Mouse (Mus musculus): ENCODE results near the gene Hyal1. TPM values are rescaled to one million over a fixed set of nuclear protein-coding genes. Genes with fewer than 3 reads are reported as not detected.

Gene Hyal1
- polyA plus RNA-seq, 1 experiment from 2014 or later = 5.0 TPM

GRCm38 (mm10) chr9:107548820-107549219 lies 27.9 kb upstream of the Hyal1 start:
- Histone ChIP-seq H3K27me3 (ENCODE audit: insufficient read depth, low read length) (no peaks in the 10 kb centered on the region), H3K36me3 (ENCODE audit: insufficient read depth, low read length) (0 out of 2 replicates have a peak, but pooled peaks cover 8% of the 10 kb centered on the region), H3K4me2 (ENCODE audit: low read length) (no peak overlapping the region), H3K4me3 (replicated peaks; ENCODE audit: low read depth, low read length) (no peak overlapping the region), H3K27ac (no peak overlapping the region), H3K9me3 (replicated peaks; ENCODE audit: low read length) (no peaks in the 10 kb centered on the region), H3K9ac (ENCODE audit: low read depth, low read length) (no peak overlapping the region), H3K4me1 (replicated peaks; ENCODE audit: insufficient read depth, low read length) (peaks cover 41% of the 10 kb centered on the region)
- no peak for ATAC-seq (replicated peaks; ENCODE audit: low FRiP score, low read depth)
- WGBS = 84% methylated on average over 10 of the region's 10 CpGs
- DNase-seq (ENCODE audit: low spot score) = no peak
- no peak for TF ChIP-seq CTCF (IDR thresholded peaks at IDR 0.05; ENCODE audit: low read depth)

DNA sequence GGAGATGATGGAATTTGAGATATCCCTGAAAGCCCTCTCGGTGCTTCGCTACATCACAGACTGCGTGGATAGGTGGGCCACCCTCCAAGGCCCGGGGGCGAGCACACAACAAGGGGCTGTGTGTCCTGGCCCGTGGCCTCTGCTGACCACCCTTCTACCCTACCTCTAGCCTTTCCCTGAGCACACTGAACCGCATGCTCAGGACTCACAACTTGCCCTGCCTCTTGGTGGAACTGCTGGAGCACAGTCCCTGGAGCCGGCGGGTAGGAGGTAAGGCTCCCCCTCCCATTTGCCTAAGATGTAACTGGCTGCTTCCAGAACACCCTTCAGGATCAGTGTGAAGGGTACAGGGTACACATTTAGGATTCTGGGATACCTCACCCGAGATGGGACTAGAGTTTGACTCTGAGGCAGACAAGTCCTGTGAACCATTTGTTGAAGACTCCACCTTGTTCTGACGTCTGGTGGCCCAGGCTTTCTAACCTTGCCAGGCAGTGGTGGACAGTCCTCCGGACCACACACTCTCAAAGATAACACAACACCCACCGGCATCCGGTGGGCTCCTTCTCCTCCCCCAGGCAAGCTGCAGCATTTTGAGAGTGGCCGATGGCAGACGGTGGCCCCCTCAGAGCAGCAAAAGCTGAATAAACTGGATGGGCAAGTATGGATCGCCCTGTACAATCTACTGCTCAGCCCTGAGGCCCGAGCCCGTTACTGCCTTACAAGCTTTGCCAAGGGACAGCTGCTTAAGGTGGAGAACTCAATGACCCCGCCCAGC lies 27.2 kb upstream of the Hyal1 start:
- Histone ChIP-seq H3K27me3 (ENCODE audit: insufficient read depth, low read length) (no peaks in the 10 kb centered on the region), H3K4me3 (replicated peaks; ENCODE audit: low read depth, low read length) (no peak overlapping the region), H3K36me3 (ENCODE audit: insufficient read depth, low read length) (0 out of 2 replicates have a peak, but pooled peaks cover 8% of the 10 kb centered on the region), H3K27ac (no peak overlapping the region), H3K9me3 (replicated peaks; ENCODE audit: low read length) (no peaks in the 10 kb centered on the region), H3K4me1 (replicated peaks; ENCODE audit: insufficient read depth, low read length) (peaks cover 44% of the 10 kb centered on the region), H3K9ac (ENCODE audit: low read depth, low read length) (no peak overlapping the region), H3K4me2 (ENCODE audit: low read length) (no peak overlapping the region)
- DNase-seq (ENCODE audit: low spot score) = no peak
- 79% methylated on average over 20 of the region's 20 CpGs for WGBS
- no peak for TF ChIP-seq CTCF (IDR thresholded peaks at IDR 0.05; ENCODE audit: low read depth)
- ATAC-seq (replicated peaks; ENCODE audit: low FRiP score, low read depth) = no peak

GRCm38 (mm10) chr9:107550491-107551116 lies 26.1 kb upstream of the Hyal1 start:
- ATAC-seq (replicated peaks; ENCODE audit: low FRiP score, low read depth) (no peak), DNase-seq (ENCODE audit: low spot score) (peak; percentile 49)
- Histone ChIP-seq H3K4me1 (replicated peaks; ENCODE audit: insufficient read depth, low read length) (peaks cover 45% of the 10 kb centered on the region), H3K4me2 (ENCODE audit: low read length) (peak overlapping the region; percentile 75), H3K4me3 (replicated peaks; ENCODE audit: low read depth, low read length) (peak overlapping the region; percentile 41), H3K27ac (peak overlapping the region; percentile 76), H3K27me3 (ENCODE audit: insufficient read depth, low read length) (no peaks in the 10 kb centered on the region), H3K36me3 (ENCODE audit: insufficient read depth, low read length) (no peaks in the 10 kb centered on the region), H3K9ac (ENCODE audit: low read depth, low read length) (peak overlapping the region; percentile 68; the same call in 1 of the 2 replicates), H3K9me3 (replicated peaks; ENCODE audit: low read length) (no peaks in the 10 kb centered on the region)
- WGBS = 40% methylated on average over 23 of the region's 23 CpGs
- no peak for TF ChIP-seq CTCF (IDR thresholded peaks at IDR 0.05; ENCODE audit: low read depth)

- TF ChIP-seq CTCF (IDR thresholded peaks at IDR 0.05; ENCODE audit: low read depth) = no peak
- 0 out of 2 replicates have a peak, but pooled peaks have one; percentile 6 for ATAC-seq (replicated peaks; ENCODE audit: low FRiP score, low read depth)
- peak; percentile 85 for DNase-seq (ENCODE audit: low spot score)
- H3K9me3 ChIP-seq (replicated peaks; ENCODE audit: low read length) = no peaks in the 10 kb centered on the region
- H3K27me3 ChIP-seq (ENCODE audit: insufficient read depth, low read length) = no peaks in the 10 kb centered on the region
- peaks cover 52% of the 10 kb centered on the region for H3K4me1 ChIP-seq (replicated peaks; ENCODE audit: insufficient read depth, low read length)
- peak within 1 kb of the TSS; percentile 75 for H3K4me2 ChIP-seq (ENCODE audit: low read length)
- WGBS = 1% methylated on average over 63 of the region's 63 CpGs
- H3K9ac ChIP-seq (ENCODE audit: low read depth, low read length) = peak within 1 kb of the TSS; percentile 68
- peak within 1 kb of the TSS; percentile 76 for H3K27ac ChIP-seq
- H3K36me3 ChIP-seq (ENCODE audit: insufficient read depth, low read length) = no peaks in the 10 kb centered on the region
- H3K4me3 ChIP-seq (replicated peaks; ENCODE audit: low read depth, low read length) = peak within 1 kb of the TSS; percentile 41
Observed at GRCm38 (mm10) chr9:107551117-107551889, 25.4 kb upstream of the Hyal1 start, which contains the start of gene Rassf1. Rassf1 (plus strand) TSS chr9:107551555.

DNA sequence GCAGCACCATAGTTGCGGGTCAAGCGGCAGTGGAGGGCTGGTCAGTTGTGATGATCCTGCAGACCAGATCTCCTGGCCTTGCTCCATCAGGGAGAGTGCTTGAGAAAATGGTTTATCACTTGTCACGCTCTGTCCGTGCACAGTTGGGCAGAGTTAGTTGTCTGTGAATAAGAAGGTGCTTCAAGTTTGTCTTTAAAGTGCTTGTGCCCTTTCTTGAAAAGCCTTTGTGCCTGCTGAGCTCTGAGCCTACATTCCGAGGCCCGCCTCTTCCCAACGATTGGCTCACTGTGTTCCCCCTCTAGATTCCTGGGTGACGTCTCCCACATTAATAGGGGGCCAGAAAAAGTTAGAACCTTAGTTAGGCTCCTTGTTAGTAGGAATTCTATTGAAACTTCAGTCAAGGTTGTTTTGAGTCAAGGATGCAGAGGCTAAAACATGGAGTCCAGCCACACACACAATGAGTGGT lies 24.8 kb upstream of the Hyal1 start:
- ATAC-seq (replicated peaks; ENCODE audit: low FRiP score, low read depth) (no peak), DNase-seq (ENCODE audit: low spot score) (peak; percentile 66)
- no peaks in the 10 kb centered on the region for H3K27me3 ChIP-seq (ENCODE audit: insufficient read depth, low read length)
- 14% methylated on average over 8 of the region's 8 CpGs for WGBS
- peaks cover 54% of the 10 kb centered on the region for H3K4me1 ChIP-seq (replicated peaks; ENCODE audit: insufficient read depth, low read length)
- peak overlapping the region; percentile 68 for H3K9ac ChIP-seq (ENCODE audit: low read depth, low read length)
- peak overlapping the region; percentile 41 for H3K4me3 ChIP-seq (replicated peaks; ENCODE audit: low read depth, low read length)
- H3K9me3 ChIP-seq (replicated peaks; ENCODE audit: low read length) = no peaks in the 10 kb centered on the region
- TF ChIP-seq CTCF (IDR thresholded peaks at IDR 0.05; ENCODE audit: low read depth) = no peak
- peak overlapping the region; percentile 75 for H3K4me2 ChIP-seq (ENCODE audit: low read length)
- H3K27ac ChIP-seq = peak overlapping the region; percentile 76
- no peaks in the 10 kb centered on the region for H3K36me3 ChIP-seq (ENCODE audit: insufficient read depth, low read length)
